Mouse (Mus musculus) neural tube, embryonic 14.5 days (tissue): ENCODE measurements around the gene Gm37240. TPM values are rescaled to one million over a fixed set of nuclear protein-coding genes. Genes with fewer than 3 reads are reported as not detected.

ENCODE experiments used
- ATAC-seq: fragments of 200-750 bp; cut with Nextera tagmentation; 2 replicates; pipeline ENCODE4 v1.8.0; 2017; ENCODE audit warnings: low read depth, mild to moderate bottlenecking, moderate TSS enrichment, moderate library complexity
- H3K27ac ChIP-seq: fragments of 300-500 bp; sonication (generic); 2 replicates; pipeline ENCODE4 v1.5.1; 2014; ENCODE audit warnings: low read depth, mild to moderate bottlenecking, control low read depth, low read length, moderate library complexity, mixed read lengths
- H3K27me3 ChIP-seq: fragments of 300-500 bp; sonication (generic); 2 replicates; pipeline ENCODE4 v1.6.1; 2014; ENCODE audit warnings: low read length; ENCODE audit not compliant: control insufficient read depth, insufficient read depth
- H3K36me3 ChIP-seq: fragments of 300-500 bp; sonication (generic); 2 replicates; pipeline ENCODE4 v1.6.1; 2014; ENCODE audit warnings: low read length, mixed read lengths; ENCODE audit not compliant: control insufficient read depth, insufficient read depth
- H3K4me1 ChIP-seq: fragments of 300-500 bp; sonication (generic); 2 replicates; pipeline ENCODE4 v1.6.1; 2014; ENCODE audit warnings: low read length; ENCODE audit not compliant: control insufficient read depth, insufficient read depth
- H3K4me2 ChIP-seq: fragments of 300-500 bp; sonication (generic); 2 replicates; pipeline ENCODE4 v1.6.1; 2014; ENCODE audit warnings: mild to moderate bottlenecking, low read depth, low read length, control low read depth
- H3K4me3 ChIP-seq: fragments of 300-500 bp; sonication (generic); 2 replicates; pipeline ENCODE4 v1.5.1; 2014; ENCODE audit warnings: low read depth, low read length, control low read depth, mixed read lengths
- H3K9ac ChIP-seq: fragments of 300-500 bp; sonication (generic); replicated peaks from 2 replicates; pipeline ENCODE4 v1.6.1; 2014; ENCODE audit warnings: low read depth, mild to moderate bottlenecking, control low read depth, low read length, mixed read lengths
- H3K9me3 ChIP-seq: fragments of 300-500 bp; sonication (generic); 2 replicates; pipeline ENCODE4 v1.6.1; 2016; ENCODE audit warnings: low read length; ENCODE audit not compliant: control insufficient read depth
- WGBS: fragments of 180-500 bp; shearing (Covaris S2); extraction: QIAGEN DNeasy Blood & Tissue Kit; methylation state at CpG from one replicate; pipeline ENCODE4 v1.1.7; 2014; 5-methylcytosine and 5-hydroxymethylcytosine counted together
- polyA plus RNA-seq: library from polyadenylated mRNA; unstranded; fragments of >200 nt; fragmentation: Nextera tagmentation; extraction: Ambion mirVana; gene quantifications from 2 replicates; pipeline ENCODE4 v1.2.1, GENCODE M21; 2014

Gene Gm37240
- polyA plus RNA-seq, 1 experiment from 2014 or later, result not detected

- Histone ChIP-seq H3K9me3 (no peaks in the 10 kb centered on the region), H3K4me1 (no peaks in the 10 kb centered on the region), H3K27ac (no peak overlapping the region), H3K9ac (no peak overlapping the region), H3K4me3 (no peak overlapping the region), H3K36me3 (no peaks in the 10 kb centered on the region), H3K27me3 (no peaks in the 10 kb centered on the region), H3K4me2 (no peak overlapping the region)
- 57% methylated on average over 4 of the region's 4 CpGs for WGBS
- no peak for ATAC-seq
Observed at GRCm38 (mm10) chr3:84468111-84468453, 1419.2 kb downstream of the Gm37240 start.

- Histone ChIP-seq H3K27ac (no peak overlapping the region), H3K27me3 (no peaks in the 10 kb centered on the region), H3K36me3 (no peaks in the 10 kb centered on the region), H3K4me2 (no peak overlapping the region), H3K4me1 (no peaks in the 10 kb centered on the region), H3K4me3 (no peak overlapping the region), H3K9me3 (no peaks in the 10 kb centered on the region), H3K9ac (no peak overlapping the region)
- 70% methylated on average over 10 of the region's 10 CpGs for WGBS
- ATAC-seq, result no peak
Observed at GRCm38 (mm10) chr3:84467419-84468110, 1419.8 kb downstream of the Gm37240 start.

DNA sequence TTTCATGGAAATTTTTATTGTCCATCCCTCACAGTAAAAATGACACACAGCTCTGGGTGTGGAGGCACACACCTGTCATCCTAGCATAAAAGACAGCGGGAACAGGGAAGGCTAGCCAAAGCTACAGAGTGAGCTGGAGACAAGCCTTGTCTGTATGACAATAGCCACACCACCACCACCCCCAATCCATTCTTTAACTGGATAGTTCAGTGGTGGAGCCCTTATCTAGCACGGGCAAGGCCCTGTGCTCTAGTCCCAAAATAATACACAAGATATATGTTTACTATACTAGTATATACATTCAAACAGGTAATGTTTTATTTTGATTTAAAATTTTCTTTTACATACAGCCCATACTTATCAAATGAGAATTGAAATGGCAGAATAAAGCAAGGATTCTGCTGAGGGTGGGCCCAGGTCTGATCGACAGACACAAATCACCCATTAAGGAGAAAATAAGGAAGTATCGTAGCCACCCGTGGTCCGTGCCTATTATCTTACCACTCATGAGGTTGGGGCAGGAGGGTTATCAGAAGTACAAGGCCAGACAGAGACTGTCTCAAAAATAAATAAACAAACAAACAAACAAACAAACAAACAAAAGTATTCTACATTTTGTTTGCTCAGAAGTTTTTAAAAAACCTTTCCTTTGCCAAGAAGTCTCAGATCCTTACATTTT, 1421.4 kb downstream of the Gm37240 start:
- no peaks in the 10 kb centered on the region for H3K4me1 ChIP-seq
- no peak for ATAC-seq
- H3K9ac ChIP-seq, result no peak overlapping the region
- no peaks in the 10 kb centered on the region for H3K27me3 ChIP-seq
- no peak overlapping the region for H3K27ac ChIP-seq
- H3K4me2 ChIP-seq, result no peak overlapping the region
- 68% methylated on average over 6 of the region's 6 CpGs for WGBS
- H3K9me3 ChIP-seq, result no peaks in the 10 kb centered on the region
- H3K36me3 ChIP-seq, result no peaks in the 10 kb centered on the region
- H3K4me3 ChIP-seq, result no peak overlapping the region

DNA sequence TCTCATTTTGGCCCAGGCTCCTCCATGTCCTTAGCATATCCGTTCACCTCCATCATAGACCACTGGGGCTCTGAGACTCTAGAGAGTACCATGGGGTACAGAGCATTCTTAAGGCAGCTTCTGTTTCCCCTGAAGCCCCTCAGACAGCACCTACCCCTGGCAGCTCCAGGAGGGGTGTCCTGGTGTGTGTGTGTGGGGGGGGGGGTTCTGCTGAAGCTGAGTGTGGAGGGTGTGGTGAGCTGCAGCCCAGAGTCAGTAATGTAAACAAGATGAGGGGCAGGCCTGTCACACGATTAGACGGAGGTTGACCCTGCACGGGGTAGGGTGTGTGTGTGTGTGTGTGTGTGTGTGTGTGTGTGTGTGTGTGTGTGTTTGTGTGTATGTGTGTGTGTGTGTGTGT, 1425.6 kb downstream of the Gm37240 start:
- Histone ChIP-seq H3K9ac (no peak overlapping the region), H3K4me1 (no peaks in the 10 kb centered on the region), H3K4me2 (no peak overlapping the region), H3K36me3 (no peaks in the 10 kb centered on the region), H3K27ac (no peak overlapping the region), H3K9me3 (no peaks in the 10 kb centered on the region), H3K27me3 (no peaks in the 10 kb centered on the region), H3K4me3 (no peak overlapping the region)
- 51% methylated on average over 4 of the region's 4 CpGs for WGBS
- peak; percentile 34; the same call in 1 of the 2 replicates for ATAC-seq

DNA sequence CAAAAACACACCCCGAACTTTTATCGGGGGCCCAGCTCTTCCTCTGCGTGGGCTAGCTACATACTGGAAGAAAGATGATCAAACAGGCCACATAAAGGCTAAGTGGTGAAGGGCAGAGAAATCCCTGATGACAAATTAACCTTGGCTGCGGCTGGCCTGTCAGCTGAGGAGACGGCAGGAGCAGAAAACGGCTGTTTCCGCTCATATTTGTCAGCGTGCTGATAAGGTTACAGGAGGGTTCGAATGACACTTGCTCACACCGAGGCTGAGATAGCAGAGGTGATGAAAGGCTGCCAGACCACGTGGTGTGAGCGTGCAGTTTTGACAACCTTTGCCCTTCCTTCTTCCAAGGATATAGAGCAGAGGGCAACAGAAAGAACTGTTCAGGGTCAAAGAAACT, 1426.4 kb downstream of the Gm37240 start:
- 36% methylated on average over 12 of the region's 12 CpGs for WGBS
- H3K27me3 ChIP-seq, result no peaks in the 10 kb centered on the region
- no peak overlapping the region for H3K4me2 ChIP-seq
- H3K4me3 ChIP-seq, result no peak overlapping the region
- ATAC-seq, result no peak
- no peaks in the 10 kb centered on the region for H3K36me3 ChIP-seq
- no peak overlapping the region for H3K27ac ChIP-seq
- H3K9me3 ChIP-seq, result no peaks in the 10 kb centered on the region
- no peaks in the 10 kb centered on the region for H3K4me1 ChIP-seq
- no peak overlapping the region for H3K9ac ChIP-seq

DNA sequence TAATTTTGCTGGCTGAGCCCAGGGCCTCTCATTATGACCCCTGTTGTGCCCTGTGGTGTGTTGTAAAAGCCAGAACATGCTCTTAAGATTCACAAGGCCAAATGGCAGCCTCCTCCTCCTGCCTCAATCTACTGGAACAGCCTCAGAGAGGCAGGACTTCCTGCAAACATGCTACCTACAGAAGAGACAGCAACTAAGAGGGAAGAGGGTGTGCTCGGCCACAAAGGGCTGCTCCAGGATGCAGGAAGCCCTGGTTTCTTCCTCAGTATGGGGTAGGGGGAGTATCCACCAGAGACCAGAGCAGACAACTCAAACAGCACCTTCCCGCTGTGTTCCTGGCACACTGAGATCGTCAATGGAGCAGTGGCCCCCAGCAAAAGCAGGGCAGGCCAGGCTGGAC, 1426.8 kb downstream of the Gm37240 start:
- Histone ChIP-seq H3K27me3 (no peaks in the 10 kb centered on the region), H3K9me3 (no peaks in the 10 kb centered on the region), H3K4me3 (no peak overlapping the region), H3K36me3 (no peaks in the 10 kb centered on the region), H3K4me1 (no peaks in the 10 kb centered on the region), H3K4me2 (no peak overlapping the region), H3K9ac (no peak overlapping the region), H3K27ac (no peak overlapping the region)
- no peak for ATAC-seq
- 35% methylated on average over 3 of the region's 3 CpGs for WGBS

- H3K4me1 ChIP-seq, result no peaks in the 10 kb centered on the region
- H3K27ac ChIP-seq, result no peak overlapping the region
- no peak overlapping the region for H3K4me2 ChIP-seq
- H3K9ac ChIP-seq, result no peak overlapping the region
- peaks cover 3% of the 10 kb centered on the region; the same call in 1 of the 2 replicates for H3K36me3 ChIP-seq
- H3K9me3 ChIP-seq, result no peaks in the 10 kb centered on the region
- no peaks in the 10 kb centered on the region for H3K27me3 ChIP-seq
- ATAC-seq, result no peak
- H3K4me3 ChIP-seq, result no peak overlapping the region
- WGBS, result 83% methylated on average over 12 of the region's 12 CpGs
Observed at GRCm38 (mm10) chr3:84455733-84456417, 1431.4 kb downstream of the Gm37240 start.

- Histone ChIP-seq H3K9me3 (no peaks in the 10 kb centered on the region), H3K27me3 (no peaks in the 10 kb centered on the region), H3K9ac (no peak overlapping the region), H3K27ac (no peak overlapping the region), H3K4me3 (no peak overlapping the region), H3K36me3 (peaks cover 5% of the 10 kb centered on the region; the same call in 1 of the 2 replicates), H3K4me1 (no peaks in the 10 kb centered on the region), H3K4me2 (no peak overlapping the region)
- WGBS, result 73% methylated on average over 3 of the region's 3 CpGs
- ATAC-seq, result no peak
Observed at GRCm38 (mm10) chr3:84450651-84451050, 1436.7 kb downstream of the Gm37240 start.

DNA sequence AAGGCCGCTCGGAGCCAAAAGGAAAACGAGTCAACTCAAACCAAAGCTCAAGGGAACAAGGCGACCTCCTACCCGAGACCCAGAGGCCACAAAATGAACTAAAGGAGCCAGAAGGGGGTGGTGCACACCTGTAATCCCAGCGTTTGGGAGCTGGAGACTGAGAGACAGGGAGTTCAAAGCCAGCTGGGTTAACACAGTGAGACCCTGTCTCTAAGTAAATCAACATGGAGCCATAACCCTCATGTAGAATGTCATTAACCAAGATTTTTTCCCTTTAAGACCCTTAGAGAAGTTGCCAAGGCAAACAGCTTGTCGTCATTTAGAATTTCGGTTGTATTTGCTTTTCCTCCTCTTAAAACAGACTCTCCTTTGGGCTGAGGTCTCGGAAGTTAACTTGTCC, 1438.3 kb downstream of the Gm37240 start:
- peaks cover 12% of the 10 kb centered on the region; the same call in 1 of the 2 replicates for H3K36me3 ChIP-seq
- WGBS, result 81% methylated on average over 9 of the region's 9 CpGs
- H3K4me1 ChIP-seq, result no peaks in the 10 kb centered on the region
- no peak for ATAC-seq
- H3K4me3 ChIP-seq, result no peak overlapping the region
- no peaks in the 10 kb centered on the region for H3K27me3 ChIP-seq
- H3K9me3 ChIP-seq, result no peaks in the 10 kb centered on the region
- no peak overlapping the region for H3K9ac ChIP-seq
- no peak overlapping the region for H3K4me2 ChIP-seq
- H3K27ac ChIP-seq, result no peak overlapping the region
